Mouse (Mus musculus) hindbrain, embryonic 14.5 days (tissue): ENCODE data around the gene Golga2. TPM values are rescaled to one million over a fixed set of nuclear protein-coding genes. Genes with fewer than 3 reads are reported as not detected.

ENCODE experiments used
- ATAC-seq: fragments of 200-750 bp; cut with Nextera tagmentation; 2 replicates; pipeline ENCODE4 v1.8.0; 2017; ENCODE audit warnings: moderate number of reproducible peaks, mild to moderate bottlenecking, moderate TSS enrichment, moderate library complexity; ENCODE audit not compliant: low FRiP score
- DNase-seq: peaks from one replicate; pipeline ENCODE4 v3.0.0-alpha.2; 2015; ENCODE audit warnings: low spot score
- H3K27ac ChIP-seq: fragments of 300-500 bp; sonication (generic); 2 replicates; pipeline ENCODE4 v1.5.1; 2014; ENCODE audit warnings: mild to moderate bottlenecking, moderate library complexity
- H3K27me3 ChIP-seq: fragments of 300-500 bp; sonication (generic); 2 replicates; pipeline ENCODE4 v1.6.1; 2014; ENCODE audit warnings: mild to moderate bottlenecking, low read length, mixed read lengths; ENCODE audit not compliant: control insufficient read depth, insufficient read depth
- H3K36me3 ChIP-seq: fragments of 300-500 bp; sonication (generic); replicated peaks from 2 replicates; pipeline ENCODE4 v1.6.1; 2014; ENCODE audit not compliant: control insufficient read depth, insufficient read depth
- H3K4me1 ChIP-seq: fragments of 300-500 bp; sonication (generic); replicated peaks from 2 replicates; pipeline ENCODE4 v1.6.1; 2014; ENCODE audit warnings: antibody characterized with exemption, low read length, mixed read lengths; ENCODE audit not compliant: control insufficient read depth, insufficient read depth
- H3K4me2 ChIP-seq: fragments of 300-500 bp; sonication (generic); replicated peaks from 2 replicates; pipeline ENCODE4 v1.6.1; 2014; ENCODE audit warnings: mild to moderate bottlenecking, moderate library complexity
- H3K4me3 ChIP-seq: fragments of 300-500 bp; sonication (generic); replicated peaks from 2 replicates; pipeline ENCODE4 v1.5.1; 2014; ENCODE audit warnings: mild to moderate bottlenecking, low read length
- H3K9ac ChIP-seq: fragments of 300-500 bp; sonication (generic); 2 replicates; pipeline ENCODE4 v1.6.1; 2014
- H3K9me3 ChIP-seq: fragments of 300-500 bp; sonication (generic); 2 replicates; pipeline ENCODE4 v1.6.1; 2016; ENCODE audit warnings: low read length; ENCODE audit not compliant: control insufficient read depth
- WGBS: fragments of 180-500 bp; shearing (Covaris S2); extraction: QIAGEN DNeasy Blood & Tissue Kit; methylation state at CpG from one replicate; pipeline ENCODE4 v1.1.7; 2014; 5-methylcytosine and 5-hydroxymethylcytosine counted together
- polyA plus RNA-seq: library from polyadenylated mRNA; unstranded; fragments of >200 nt; fragmentation: Nextera tagmentation; extraction: Ambion mirVana; gene quantifications from 2 replicates; pipeline ENCODE4 v1.2.1, GENCODE M21; 2014

Golga2 gene
- polyA plus RNA-seq, 1 experiment from 2014 or later = 26.4 TPM

DNA sequence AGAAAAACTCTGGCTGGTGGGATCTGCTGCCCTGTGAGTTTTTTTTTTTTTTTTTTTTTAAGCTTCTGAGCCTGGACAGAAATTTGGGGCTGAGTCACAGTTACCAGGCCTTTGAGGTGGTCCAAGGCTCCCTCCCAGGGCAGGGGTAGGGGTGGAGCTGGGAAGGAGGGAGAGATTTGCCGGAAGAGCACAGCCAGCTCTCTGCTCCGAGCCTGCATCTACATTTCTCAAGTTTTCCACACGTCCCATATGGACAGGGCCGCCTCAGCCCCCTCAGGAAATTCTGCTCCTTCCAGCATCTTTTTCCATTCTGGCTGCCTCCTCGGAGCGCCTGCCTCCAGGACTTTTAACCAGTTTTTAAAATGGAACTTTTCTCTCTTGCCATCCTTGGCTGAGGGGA is 42.3 kb downstream of the Golga2 start:
- no peaks in the 10 kb centered on the region; the same call in 1 of the 2 replicates for H3K4me1 ChIP-seq
- H3K9ac ChIP-seq = no peak overlapping the region
- no peak overlapping the region for H3K4me2 ChIP-seq
- ATAC-seq (no peak), DNase-seq (no peak)
- H3K4me3 ChIP-seq = no peak overlapping the region
- peaks cover 55% of the 10 kb centered on the region for H3K36me3 ChIP-seq
- H3K9me3 ChIP-seq = no peaks in the 10 kb centered on the region
- WGBS = 49% methylated on average over 6 of the region's 6 CpGs
- H3K27ac ChIP-seq = no peak overlapping the region
- H3K27me3 ChIP-seq = no peaks in the 10 kb centered on the region

GRCm38 (mm10) chr2:32332159-32332558 is 45.0 kb downstream of the Golga2 start:
- DNase-seq (no peak), ATAC-seq (no peak)
- H3K4me3 ChIP-seq = no peak overlapping the region
- no peaks in the 10 kb centered on the region for H3K9me3 ChIP-seq
- 89% methylated on average over 5 of the region's 5 CpGs for WGBS
- H3K4me2 ChIP-seq = no peak overlapping the region
- H3K9ac ChIP-seq = no peak overlapping the region
- H3K27ac ChIP-seq = no peak overlapping the region
- no peaks in the 10 kb centered on the region for H3K27me3 ChIP-seq
- no peaks in the 10 kb centered on the region; the same call in 1 of the 2 replicates for H3K4me1 ChIP-seq
- H3K36me3 ChIP-seq = peaks cover 67% of the 10 kb centered on the region

GRCm38 (mm10) chr2:32335888-32336287 is 48.7 kb downstream of the Golga2 start:
- ATAC-seq (no peak), DNase-seq (no peak)
- Histone ChIP-seq H3K4me3 (no peak overlapping the region), H3K9ac (no peak overlapping the region), H3K27ac (no peak overlapping the region), H3K36me3 (peaks cover 89% of the 10 kb centered on the region), H3K4me2 (no peak overlapping the region), H3K9me3 (no peaks in the 10 kb centered on the region), H3K27me3 (no peaks in the 10 kb centered on the region), H3K4me1 (no peaks in the 10 kb centered on the region)
- 60% methylated on average over 15 of the region's 15 CpGs for WGBS

DNA sequence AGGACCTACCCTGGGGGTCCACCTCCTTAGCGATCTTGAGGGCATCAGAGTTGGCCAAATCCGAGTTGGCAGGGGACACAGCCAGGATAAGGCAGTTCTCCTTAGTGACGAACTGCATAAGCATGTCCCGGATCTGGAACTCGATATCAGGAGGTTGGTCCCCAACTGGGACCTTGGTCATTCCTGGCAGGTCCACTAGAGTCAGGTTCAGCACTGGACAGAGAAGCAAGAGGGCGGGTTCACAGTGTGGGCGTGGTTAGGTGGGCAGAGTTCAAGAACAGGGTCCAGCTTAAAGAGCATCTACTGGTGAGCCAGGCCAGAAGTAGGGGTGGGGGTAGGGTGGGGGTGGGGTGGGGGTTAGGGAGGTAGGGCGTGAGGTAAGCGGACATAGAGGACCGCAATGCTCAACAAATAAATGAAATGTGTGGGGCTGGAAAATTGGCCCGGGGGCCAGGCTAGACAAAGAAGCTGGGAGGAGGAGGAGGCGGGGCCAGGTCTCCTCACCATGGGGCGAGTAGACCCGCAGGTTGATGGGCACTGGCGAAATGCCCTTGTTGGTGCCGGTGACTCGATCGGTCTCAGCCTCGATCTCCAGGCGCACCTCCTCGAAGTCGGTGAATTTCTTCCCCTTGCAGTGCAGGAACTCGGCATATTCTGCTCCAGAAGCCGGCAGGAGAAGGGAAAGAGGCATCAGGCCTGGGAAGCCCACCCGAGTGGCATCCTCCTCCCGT is 52.9 kb downstream of the Golga2 start:
- no peak overlapping the region for H3K4me2 ChIP-seq
- no peak overlapping the region for H3K4me3 ChIP-seq
- H3K27ac ChIP-seq = no peak overlapping the region
- peaks cover 54% of the 10 kb centered on the region for H3K36me3 ChIP-seq
- WGBS = 37% methylated on average over 26 of the region's 26 CpGs
- no peak overlapping the region for H3K9ac ChIP-seq
- ATAC-seq (no peak), DNase-seq (no peak)
- no peaks in the 10 kb centered on the region for H3K9me3 ChIP-seq
- no peaks in the 10 kb centered on the region for H3K27me3 ChIP-seq
- peaks cover 13% of the 10 kb centered on the region for H3K4me1 ChIP-seq

- Histone ChIP-seq H3K27ac (no peak overlapping the region), H3K9me3 (no peaks in the 10 kb centered on the region), H3K36me3 (peaks cover 45% of the 10 kb centered on the region), H3K4me1 (peaks cover 13% of the 10 kb centered on the region), H3K27me3 (no peaks in the 10 kb centered on the region), H3K9ac (no peak overlapping the region), H3K4me2 (no peak overlapping the region), H3K4me3 (no peak overlapping the region)
- 83% methylated on average over 13 of the region's 13 CpGs for WGBS
- DNase-seq = no peak
- no peak for ATAC-seq
Observed at GRCm38 (mm10) chr2:32340836-32341633, 53.9 kb downstream of the Golga2 start.

DNA sequence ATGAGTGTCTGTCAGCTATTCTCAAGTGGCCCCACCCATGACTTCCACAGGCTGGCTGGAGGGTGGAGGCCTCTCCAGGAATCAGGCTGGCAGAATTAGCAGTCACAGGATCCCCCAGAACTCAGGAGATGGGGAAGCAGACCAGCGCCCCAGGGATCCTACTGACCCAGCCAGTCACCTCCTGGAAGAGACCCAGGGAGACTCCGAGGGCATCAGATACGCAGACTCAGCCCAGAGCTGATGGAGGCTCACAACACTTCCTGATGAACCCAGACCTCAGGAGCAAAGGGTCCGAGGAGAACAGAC is 54.4 kb downstream of the Golga2 start:
- Histone ChIP-seq H3K4me2 (no peak overlapping the region), H3K27ac (no peak overlapping the region), H3K9me3 (no peaks in the 10 kb centered on the region), H3K4me3 (no peak overlapping the region), H3K4me1 (peaks cover 13% of the 10 kb centered on the region), H3K27me3 (no peaks in the 10 kb centered on the region), H3K9ac (no peak overlapping the region), H3K36me3 (peaks cover 42% of the 10 kb centered on the region)
- ATAC-seq (no peak), DNase-seq (no peak)
- 86% methylated on average over 4 of the region's 4 CpGs for WGBS

DNA sequence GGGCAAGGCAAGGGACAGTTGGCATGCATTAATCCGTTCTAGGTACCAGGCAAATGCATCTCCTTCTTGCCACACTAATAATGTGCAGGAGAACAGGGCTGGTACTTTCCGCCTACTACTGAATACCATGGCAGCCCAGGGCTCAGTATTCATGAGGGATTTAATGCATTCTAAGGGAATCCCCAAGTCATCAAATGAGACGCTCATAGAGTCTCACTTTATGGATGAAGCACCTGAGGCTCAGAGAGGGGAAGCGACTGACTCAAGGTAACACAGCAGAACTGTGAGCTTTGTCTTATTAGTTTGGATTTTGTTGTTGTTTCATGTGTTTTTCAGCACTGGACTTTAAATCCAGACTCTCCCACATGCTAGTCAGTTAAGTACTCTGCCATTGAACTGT is 54.9 kb downstream of the Golga2 start:
- WGBS = 88% methylated on average over 4 of the region's 4 CpGs
- no peaks in the 10 kb centered on the region for H3K27me3 ChIP-seq

DNA sequence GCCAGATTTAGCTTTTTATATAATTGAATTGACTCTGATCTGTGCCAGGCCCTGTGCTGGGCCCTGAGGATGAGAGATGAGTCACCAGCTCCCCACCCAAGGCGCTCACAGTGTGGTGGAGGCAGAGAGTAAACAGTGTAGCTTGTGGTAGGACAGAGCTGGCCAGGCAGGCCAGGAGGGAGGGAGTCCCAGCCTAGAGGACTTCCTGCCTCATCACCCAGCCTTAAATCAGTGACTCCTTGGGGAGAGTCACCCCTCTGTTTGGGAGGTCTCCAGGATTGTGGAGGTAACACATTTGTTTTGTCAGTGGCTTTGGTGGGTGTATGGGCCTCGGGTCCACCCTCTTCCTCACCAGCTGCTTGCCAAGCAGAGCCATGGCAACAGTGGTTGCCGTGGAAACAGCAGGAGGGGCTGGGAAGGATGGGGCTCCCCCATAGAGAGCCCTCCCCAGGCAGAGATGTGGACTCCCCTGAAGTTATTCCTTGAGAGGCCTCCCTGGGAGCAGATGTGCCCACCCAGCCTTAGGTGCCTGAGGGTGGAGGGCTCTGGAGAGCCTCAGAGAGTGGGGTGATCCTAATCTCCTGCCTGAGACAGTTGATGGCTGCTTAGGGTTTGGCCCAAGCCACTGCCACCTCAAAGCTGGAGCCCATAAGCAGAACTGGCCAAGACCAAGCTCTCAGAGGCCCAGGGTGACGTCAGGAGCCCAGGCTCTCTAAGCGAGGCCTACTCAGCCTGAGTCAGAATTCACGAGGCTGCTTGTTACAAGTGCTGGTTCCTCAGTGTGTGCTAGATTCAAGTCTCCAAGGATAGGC is 55.6 kb downstream of the Golga2 start:
- Histone ChIP-seq H3K9me3 (no peaks in the 10 kb centered on the region), H3K36me3 (peaks cover 37% of the 10 kb centered on the region), H3K4me3 (no peak overlapping the region), H3K4me1 (peaks cover 13% of the 10 kb centered on the region), H3K4me2 (no peak overlapping the region), H3K9ac (no peak overlapping the region; the same call in 1 of the 2 replicates), H3K27me3 (no peaks in the 10 kb centered on the region), H3K27ac (no peak overlapping the region)
- WGBS = 69% methylated on average over 6 of the region's 6 CpGs
- ATAC-seq (peak; percentile 54; the same call in 1 of the 2 replicates), DNase-seq (no peak)

More for the DNA sequence above, 54.9 kb downstream of the Golga2 start:
- no peaks in the 10 kb centered on the region for H3K9me3 ChIP-seq
- H3K27ac ChIP-seq = no peak overlapping the region
- ATAC-seq (no peak), DNase-seq (no peak)
- no peak overlapping the region for H3K9ac ChIP-seq
- H3K4me1 ChIP-seq = peaks cover 13% of the 10 kb centered on the region
- H3K4me2 ChIP-seq = no peak overlapping the region
- H3K4me3 ChIP-seq = no peak overlapping the region
- H3K36me3 ChIP-seq = peaks cover 42% of the 10 kb centered on the region

DNA sequence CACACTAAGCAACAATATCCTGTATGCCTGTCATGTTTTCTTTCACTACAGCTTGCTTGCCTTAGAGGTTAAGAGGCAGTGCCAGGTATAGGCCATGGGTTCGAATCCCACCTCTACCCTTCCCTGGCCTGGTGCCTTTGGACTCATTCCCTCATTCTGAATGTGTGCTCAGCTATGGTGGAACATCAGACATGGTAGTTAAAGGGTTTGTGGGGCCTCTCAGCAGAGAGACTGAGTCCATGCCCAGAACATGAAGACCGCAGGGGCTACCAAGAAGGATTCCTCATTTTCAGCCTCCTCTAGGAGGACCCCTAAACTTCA is 56.1 kb downstream of the Golga2 start:
- peaks cover 13% of the 10 kb centered on the region for H3K4me1 ChIP-seq
- no peak overlapping the region for H3K4me2 ChIP-seq
- no peak overlapping the region for H3K4me3 ChIP-seq
- H3K36me3 ChIP-seq = peaks cover 37% of the 10 kb centered on the region
- H3K9me3 ChIP-seq = no peaks in the 10 kb centered on the region
- ATAC-seq = no peak
- DNase-seq = no peak
- H3K27me3 ChIP-seq = no peaks in the 10 kb centered on the region
- no peak overlapping the region for H3K27ac ChIP-seq
- no peak overlapping the region for H3K9ac ChIP-seq
- 95% methylated on average over 2 of the region's 2 CpGs for WGBS
